Mouse (Mus musculus) lung, postnatal 4 days (tissue): ENCODE measurements around the gene Vamp9.

Experiments used
- DNase-seq, 2 experiments: peaks; one replicate each; pipeline ENCODE4 v3.0.0; 2021

Gene Vamp9

GRCm38 (mm10) chr5:99906181-99906956, at the start of gene Vamp9:
Gene Vamp9, plus strand, starts transcription at chr5:99906254.
- peak; percentile 97 to 98 for DNase-seq

GRCm38 (mm10) chr5:99857106-99857637, 48.9 kb upstream of the Vamp9 start:
- no peak for DNase-seq

GRCm38 (mm10) chr5:99859637-99860433, 46.2 kb upstream of the Vamp9 start:
- no peak for DNase-seq

GRCm38 (mm10) chr5:99861816-99862215, 44.2 kb upstream of the Vamp9 start:
- DNase-seq = no peak

GRCm38 (mm10) chr5:99863656-99864380, 42.2 kb upstream of the Vamp9 start:
- DNase-seq = peak in 1 of 2 experiments; percentile 41

- no peak for DNase-seq
Measured at GRCm38 (mm10) chr5:99865779-99866178, 40.3 kb upstream of the Vamp9 start.

- DNase-seq = no peak
Measured at GRCm38 (mm10) chr5:99868286-99868685, 37.8 kb upstream of the Vamp9 start.

GRCm38 (mm10) chr5:99868923-99869322, 37.1 kb upstream of the Vamp9 start:
- no peak for DNase-seq

- no peak for DNase-seq
Measured at GRCm38 (mm10) chr5:99877565-99877964, 28.5 kb upstream of the Vamp9 start.

- no peak for DNase-seq
Measured at GRCm38 (mm10) chr5:99882441-99882840, 23.6 kb upstream of the Vamp9 start.

GRCm38 (mm10) chr5:99884035-99884434, 22.0 kb upstream of the Vamp9 start:
- no peak for DNase-seq

- DNase-seq = no peak
Measured at GRCm38 (mm10) chr5:99887133-99887532, 18.9 kb upstream of the Vamp9 start.

- DNase-seq = peak; percentile 38 to 45
Measured at GRCm38 (mm10) chr5:99891516-99892441, 14.3 kb upstream of the Vamp9 start.

GRCm38 (mm10) chr5:99900041-99900440, 6.0 kb upstream of the Vamp9 start:
- DNase-seq = peak; percentile 45 to 49

GRCm38 (mm10) chr5:99905731-99906130, 323 bp upstream of the Vamp9 start:
- no peak for DNase-seq

GRCm38 (mm10) chr5:99915494-99915893, 9.4 kb downstream of the Vamp9 start:
- DNase-seq = peak; percentile 9 to 54

- DNase-seq = no peak
Measured at GRCm38 (mm10) chr5:99922033-99922432, 16.0 kb downstream of the Vamp9 start.

GRCm38 (mm10) chr5:99927951-99928350, 21.9 kb downstream of the Vamp9 start:
- DNase-seq = peak in 1 of 2 experiments; percentile 61

GRCm38 (mm10) chr5:99931910-99932309, 25.9 kb downstream of the Vamp9 start:
- no peak for DNase-seq

GRCm38 (mm10) chr5:99939440-99939839, 33.4 kb downstream of the Vamp9 start:
- no peak for DNase-seq

GRCm38 (mm10) chr5:99941273-99941672, 35.2 kb downstream of the Vamp9 start:
- DNase-seq = no peak
